Mouse (Mus musculus) forebrain, embryonic 16.5 days (tissue): ENCODE data around the gene Flt4. TPM values are rescaled to one million over a fixed set of nuclear protein-coding genes. Genes with fewer than 3 reads are reported as not detected.

ENCODE experiments used
- ATAC-seq: fragments of 200-750 bp; cut with Nextera tagmentation; 2 replicates; pipeline ENCODE4 v1.8.0; 2017; ENCODE audit warnings: mild to moderate bottlenecking, moderate library complexity
- H3K27ac ChIP-seq: fragments of 300-500 bp; sonication (generic); 2 replicates; pipeline ENCODE4 v1.5.1; 2014; ENCODE audit warnings: low read length, control low read depth
- H3K27me3 ChIP-seq: fragments of 300-500 bp; sonication (generic); replicated peaks from 2 replicates; pipeline ENCODE4 v1.6.1; 2014; ENCODE audit warnings: low read length; ENCODE audit not compliant: control insufficient read depth, insufficient read depth
- H3K36me3 ChIP-seq: fragments of 300-500 bp; sonication (generic); 2 replicates; pipeline ENCODE4 v1.6.1; 2014; ENCODE audit not compliant: control insufficient read depth, insufficient read depth
- H3K4me1 ChIP-seq: fragments of 300-500 bp; sonication (generic); replicated peaks from 2 replicates; pipeline ENCODE4 v1.6.1; 2014; ENCODE audit warnings: low read length; ENCODE audit not compliant: control insufficient read depth, insufficient read depth
- H3K4me2 ChIP-seq: fragments of 300-500 bp; sonication (generic); 2 replicates; pipeline ENCODE4 v1.6.1; 2014; ENCODE audit warnings: mild to moderate bottlenecking, low read length, control low read depth
- H3K4me3 ChIP-seq: fragments of 300-500 bp; sonication (generic); replicated peaks from 2 replicates; pipeline ENCODE4 v1.5.1; 2014; ENCODE audit warnings: mild to moderate bottlenecking, low read length, control low read depth
- H3K9ac ChIP-seq: fragments of 300-500 bp; sonication (generic); replicated peaks from 2 replicates; pipeline ENCODE4 v1.6.1; 2014; ENCODE audit warnings: low read depth, low read length, control low read depth
- H3K9me3 ChIP-seq: fragments of 300-500 bp; sonication (generic); 2 replicates; pipeline ENCODE4 v1.6.1; 2016; ENCODE audit warnings: low read length; ENCODE audit not compliant: control insufficient read depth
- WGBS: fragments of 180-500 bp; shearing (Covaris S2); extraction: QIAGEN DNeasy Blood & Tissue Kit; methylation state at CpG from one replicate; pipeline ENCODE4 v1.1.7; 2014; 5-methylcytosine and 5-hydroxymethylcytosine counted together
- polyA plus RNA-seq: library from polyadenylated mRNA; unstranded; fragments of >200 nt; fragmentation: Nextera tagmentation; extraction: Ambion mirVana; gene quantifications from 2 replicates; pipeline ENCODE4 v1.2.1, GENCODE M21; 2015

The Flt4 gene
- polyA plus RNA-seq, 1 experiment from 2014 or later, result 1.7 TPM

GRCm38 (mm10) chr11:49634101-49634500, 25.0 kb downstream of the Flt4 start:
- WGBS, result 5% methylated on average over 22 of the region's 22 CpGs
- Histone ChIP-seq H3K4me2 (peak overlapping the region; percentile 49), H3K4me3 (peak overlapping the region; percentile 29), H3K9ac (no peak overlapping the region), H3K4me1 (peaks cover 8% of the 10 kb centered on the region), H3K27me3 (peaks cover 28% of the 10 kb centered on the region), H3K27ac (no peak overlapping the region), H3K36me3 (no peaks in the 10 kb centered on the region), H3K9me3 (no peaks in the 10 kb centered on the region)
- no peak for ATAC-seq

- no peak overlapping the region for H3K4me2 ChIP-seq
- H3K36me3 ChIP-seq, result no peaks in the 10 kb centered on the region
- H3K4me1 ChIP-seq, result peaks cover 8% of the 10 kb centered on the region
- 68% methylated on average over 6 of the region's 6 CpGs for WGBS
- H3K27me3 ChIP-seq, result peaks cover 28% of the 10 kb centered on the region
- H3K9ac ChIP-seq, result no peak overlapping the region
- H3K9me3 ChIP-seq, result no peaks in the 10 kb centered on the region
- no peak overlapping the region for H3K4me3 ChIP-seq
- no peak for ATAC-seq
- no peak overlapping the region for H3K27ac ChIP-seq
Measured at GRCm38 (mm10) chr11:49635671-49636070, 26.6 kb downstream of the Flt4 start.

GRCm38 (mm10) chr11:49636449-49636848, 27.4 kb downstream of the Flt4 start:
- peaks cover 8% of the 10 kb centered on the region for H3K4me1 ChIP-seq
- H3K4me3 ChIP-seq, result no peak overlapping the region
- ATAC-seq, result no peak
- H3K27me3 ChIP-seq, result peaks cover 28% of the 10 kb centered on the region
- H3K4me2 ChIP-seq, result no peak overlapping the region
- no peaks in the 10 kb centered on the region for H3K36me3 ChIP-seq
- no peak overlapping the region for H3K27ac ChIP-seq
- H3K9ac ChIP-seq, result no peak overlapping the region
- 2% methylated on average over 11 of the region's 11 CpGs for WGBS
- no peaks in the 10 kb centered on the region for H3K9me3 ChIP-seq

- Histone ChIP-seq H3K27ac (no peak overlapping the region), H3K27me3 (no peaks in the 10 kb centered on the region), H3K9ac (no peak overlapping the region), H3K36me3 (no peaks in the 10 kb centered on the region), H3K4me3 (no peak overlapping the region), H3K4me1 (no peaks in the 10 kb centered on the region), H3K9me3 (no peaks in the 10 kb centered on the region), H3K4me2 (no peak overlapping the region)
- 69% methylated on average over 7 of the region's 8 CpGs for WGBS
- no peak for ATAC-seq
Measured at GRCm38 (mm10) chr11:49645677-49646076, 36.6 kb downstream of the Flt4 start.

GRCm38 (mm10) chr11:49650113-49650993, 41.3 kb downstream of the Flt4 start:
- no peak overlapping the region for H3K9ac ChIP-seq
- H3K9me3 ChIP-seq, result no peaks in the 10 kb centered on the region
- no peak overlapping the region for H3K27ac ChIP-seq
- 64% methylated on average over 18 of the region's 18 CpGs for WGBS
- H3K36me3 ChIP-seq, result no peaks in the 10 kb centered on the region
- no peak overlapping the region for H3K4me3 ChIP-seq
- no peak overlapping the region for H3K4me2 ChIP-seq
- peaks cover 3% of the 10 kb centered on the region; the same call in 1 of the 2 replicates for H3K4me1 ChIP-seq
- ATAC-seq, result no peak
- H3K27me3 ChIP-seq, result no peaks in the 10 kb centered on the region

- Histone ChIP-seq H3K9ac (no peak overlapping the region), H3K27me3 (no peaks in the 10 kb centered on the region), H3K36me3 (no peaks in the 10 kb centered on the region), H3K4me1 (peaks cover 3% of the 10 kb centered on the region; the same call in 1 of the 2 replicates), H3K4me3 (no peak overlapping the region), H3K4me2 (no peak overlapping the region), H3K9me3 (no peaks in the 10 kb centered on the region), H3K27ac (no peak overlapping the region)
- no peak for ATAC-seq
- WGBS, result 80% methylated on average over 16 of the region's 16 CpGs
Measured at GRCm38 (mm10) chr11:49650994-49651761, 42.1 kb downstream of the Flt4 start.

- 81% methylated on average over 10 of the region's 10 CpGs for WGBS
- no peaks in the 10 kb centered on the region for H3K9me3 ChIP-seq
- no peak for ATAC-seq
- no peak overlapping the region for H3K4me2 ChIP-seq
- no peaks in the 10 kb centered on the region for H3K27me3 ChIP-seq
- no peak overlapping the region for H3K9ac ChIP-seq
- H3K36me3 ChIP-seq, result no peaks in the 10 kb centered on the region
- H3K27ac ChIP-seq, result no peak overlapping the region
- no peak overlapping the region for H3K4me3 ChIP-seq
- H3K4me1 ChIP-seq, result peaks cover 3% of the 10 kb centered on the region; the same call in 1 of the 2 replicates
Measured at GRCm38 (mm10) chr11:49651762-49652322, 42.8 kb downstream of the Flt4 start.

- H3K4me1 ChIP-seq, result peaks cover 3% of the 10 kb centered on the region; the same call in 1 of the 2 replicates
Measured at GRCm38 (mm10) chr11:49652401-49653078, 43.5 kb downstream of the Flt4 start.

More at GRCm38 (mm10) chr11:49652401-49653078, 43.5 kb downstream of the Flt4 start:
- H3K9me3 ChIP-seq, result no peaks in the 10 kb centered on the region
- peak overlapping the region; percentile 28; the same call in 1 of the 2 replicates for H3K4me2 ChIP-seq
- H3K27ac ChIP-seq, result no peak overlapping the region
- H3K27me3 ChIP-seq, result no peaks in the 10 kb centered on the region
- peak; percentile 84 for ATAC-seq
- WGBS, result 25% methylated on average over 19 of the region's 19 CpGs
- no peak overlapping the region for H3K4me3 ChIP-seq
- H3K36me3 ChIP-seq, result no peaks in the 10 kb centered on the region
- no peak overlapping the region for H3K9ac ChIP-seq
